Mouse (Mus musculus) thymus, postnatal 14 days (tissue): Measurements from ENCODE around the gene Gm609.

Experiments
- DNase-seq: peaks from one replicate; pipeline ENCODE4 v3.0.0; 2021

Gm609 gene

DNA sequence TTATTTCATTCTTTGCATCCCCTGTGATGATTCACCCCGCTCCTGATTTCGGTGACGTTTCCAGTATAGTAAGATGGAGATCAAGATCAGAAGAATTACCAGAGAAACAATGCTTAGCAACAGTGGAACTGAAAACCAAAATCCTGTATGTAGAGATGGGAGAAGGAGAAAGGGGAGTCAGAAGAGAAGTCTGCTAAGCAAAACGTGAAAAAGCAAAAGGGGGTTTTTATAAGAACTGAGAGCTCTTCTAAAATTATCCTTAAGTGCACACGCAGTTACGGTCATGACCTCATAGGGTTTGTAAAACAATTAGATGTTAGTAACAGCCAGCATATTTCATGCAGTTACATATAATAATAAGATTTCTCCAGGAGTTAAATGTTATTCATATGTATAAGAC, 100.5 kb downstream of the Gm609 start:
- no peak for DNase-seq

DNA sequence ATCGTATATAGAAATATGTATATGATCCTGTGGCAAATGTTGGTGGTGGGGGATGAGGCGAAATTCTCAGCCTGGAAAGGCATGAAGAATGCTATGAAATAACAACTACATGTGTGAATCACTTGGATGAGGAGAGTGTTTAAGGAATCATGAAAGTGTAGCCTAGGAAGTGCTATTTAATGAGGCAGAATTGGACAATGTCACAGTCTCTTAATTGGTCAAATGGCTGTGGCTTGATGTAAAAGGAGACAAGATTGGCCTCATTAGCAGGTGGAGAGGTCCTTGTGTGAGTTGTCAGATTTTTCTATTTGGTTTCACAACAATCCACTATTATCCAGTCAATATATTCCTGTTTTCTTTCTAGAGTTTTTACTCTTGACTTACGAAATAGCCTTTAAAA, 101.1 kb downstream of the Gm609 start:
- no peak for DNase-seq

DNA sequence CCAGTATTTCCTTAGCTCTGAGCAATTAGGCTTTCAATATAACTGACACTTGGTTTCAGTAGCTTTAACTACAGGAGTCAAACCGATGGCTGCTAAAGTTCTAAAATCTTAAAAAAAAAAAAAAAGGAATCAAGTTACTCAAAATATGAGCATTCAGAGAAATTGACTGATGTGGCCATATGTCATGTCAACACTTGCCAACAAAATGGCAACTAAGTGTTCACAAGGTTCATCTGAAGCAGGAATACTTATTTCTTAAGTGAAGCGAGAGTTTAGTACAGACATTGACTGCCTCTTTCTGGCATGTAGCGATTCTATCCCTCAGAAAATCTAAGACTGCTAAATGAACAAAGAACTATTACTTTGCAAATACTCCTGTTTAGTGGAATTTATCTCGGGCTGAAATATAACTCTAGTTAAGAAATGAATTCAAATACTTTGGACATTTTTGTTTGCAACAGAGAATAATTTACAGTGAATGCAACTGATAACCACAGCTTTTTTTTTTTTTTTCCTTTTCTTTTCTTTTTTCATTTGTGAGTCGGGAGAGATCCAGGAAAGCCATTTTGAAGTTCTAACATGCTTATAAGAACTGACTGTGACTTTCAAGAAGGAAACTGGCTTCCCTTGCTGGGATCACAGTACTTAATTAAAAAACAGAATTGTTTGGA, 102.3 kb downstream of the Gm609 start:
- DNase-seq: no peak

DNA sequence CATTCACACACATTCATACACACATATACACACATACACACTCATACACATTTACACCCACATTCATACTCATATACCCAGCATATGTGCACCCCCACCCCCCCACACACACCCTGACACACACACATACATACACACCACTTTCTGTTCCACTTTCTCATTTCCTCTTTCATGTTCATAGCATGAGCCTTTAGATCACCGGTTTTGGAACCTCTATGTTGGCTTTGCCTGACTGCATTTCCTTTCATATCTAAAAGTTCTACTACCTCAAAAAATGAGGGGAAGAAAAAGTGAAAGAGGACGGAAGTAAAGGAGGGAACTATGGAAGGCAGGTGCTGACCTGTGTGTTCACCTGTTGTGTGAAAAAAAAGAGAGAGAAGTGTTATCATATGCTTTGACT, 102.9 kb downstream of the Gm609 start:
- DNase-seq: peak; percentile 32

DNA sequence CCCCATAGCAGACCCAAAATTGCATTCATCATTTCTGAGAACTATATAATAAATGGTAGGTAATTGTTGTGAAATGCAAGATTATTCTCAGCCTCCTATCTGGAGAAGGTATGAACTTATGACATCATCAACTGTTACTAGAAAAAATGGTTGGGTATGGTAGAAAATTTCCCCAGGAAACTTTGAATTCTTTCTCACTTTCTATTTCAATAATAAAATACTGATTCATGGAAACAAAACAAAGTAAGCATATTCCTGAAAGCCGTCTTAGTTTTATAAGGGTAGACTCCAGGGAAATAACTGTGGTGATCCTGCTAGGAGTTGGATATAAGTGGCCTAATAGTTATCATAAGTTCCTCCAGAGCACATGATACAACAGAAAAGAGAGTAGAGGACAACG, 103.7 kb downstream of the Gm609 start:
- no peak for DNase-seq

DNA sequence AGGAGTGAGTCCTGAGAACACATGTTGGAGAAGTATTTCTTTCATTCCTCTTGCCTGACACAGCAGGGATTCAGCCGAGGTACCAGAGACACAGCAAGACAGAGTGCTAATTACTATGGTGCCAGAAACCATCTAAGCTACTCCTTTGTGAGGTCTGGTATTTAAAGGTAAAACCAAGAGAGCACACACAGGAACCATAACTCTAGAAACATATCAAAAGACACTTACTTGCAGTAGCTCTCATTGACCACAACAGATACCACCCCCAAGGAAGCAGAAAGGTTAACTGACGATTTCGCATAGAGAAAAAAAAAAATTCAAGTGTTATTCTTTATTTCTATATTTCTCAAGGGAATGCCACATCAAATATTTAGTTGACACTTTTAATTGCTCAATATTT, 111.0 kb downstream of the Gm609 start:
- DNase-seq: no peak

DNA sequence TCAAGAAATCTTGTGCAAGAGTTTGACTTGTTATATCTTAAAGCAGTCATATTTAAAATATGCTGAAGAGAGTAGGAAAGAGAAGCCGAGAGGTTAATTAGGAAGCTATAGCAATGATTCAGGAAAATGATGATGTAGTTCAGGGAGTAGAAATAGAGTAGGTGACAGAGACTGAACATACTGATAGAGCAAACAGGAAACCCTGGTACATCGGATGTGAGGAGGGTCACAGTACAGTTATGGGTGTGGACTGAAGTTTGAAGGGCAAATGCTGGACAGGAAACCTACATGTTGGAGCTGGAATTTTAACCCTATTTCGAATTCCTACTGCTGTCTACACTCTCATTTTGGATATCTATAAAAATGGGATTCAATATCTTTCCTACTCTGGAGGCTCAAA, 113.8 kb downstream of the Gm609 start:
- DNase-seq: no peak

DNA sequence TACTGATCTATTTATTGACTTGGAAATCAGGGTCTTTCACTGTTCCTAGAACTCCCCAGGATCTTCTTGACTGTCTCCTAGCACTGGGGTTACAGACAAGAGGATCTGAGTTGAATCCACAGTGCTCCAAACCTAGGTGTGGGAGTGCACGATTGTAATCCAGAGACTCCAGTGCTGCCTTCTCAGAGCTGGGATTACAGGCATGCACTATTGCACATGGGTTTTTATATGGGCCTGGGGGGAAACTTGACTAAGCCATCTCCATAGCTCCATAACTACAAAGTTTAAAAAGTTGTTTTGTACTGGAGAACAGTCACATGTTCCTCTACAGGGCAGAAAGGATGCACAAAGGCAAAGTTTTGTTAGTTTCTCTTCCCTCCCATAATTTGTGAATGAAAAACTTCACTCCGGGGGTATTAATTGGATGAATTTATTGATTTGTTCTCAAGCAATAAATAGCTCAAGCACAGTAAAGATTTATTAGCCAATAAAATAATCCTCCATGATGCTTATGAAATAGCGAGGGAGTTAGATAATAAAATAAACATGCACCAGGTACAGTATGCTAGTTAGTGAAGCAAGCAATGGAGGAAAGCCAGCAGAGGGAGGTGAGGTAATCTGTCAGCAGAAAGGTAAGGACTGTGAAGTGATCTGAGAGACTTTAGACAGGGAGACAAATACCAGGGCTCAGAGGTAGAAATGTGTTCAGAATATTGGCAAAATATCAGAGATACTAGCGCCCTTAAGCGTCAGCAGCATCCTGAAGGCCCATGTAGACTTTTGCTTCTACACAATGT, 114.4 kb downstream of the Gm609 start:
- DNase-seq: no peak

DNA sequence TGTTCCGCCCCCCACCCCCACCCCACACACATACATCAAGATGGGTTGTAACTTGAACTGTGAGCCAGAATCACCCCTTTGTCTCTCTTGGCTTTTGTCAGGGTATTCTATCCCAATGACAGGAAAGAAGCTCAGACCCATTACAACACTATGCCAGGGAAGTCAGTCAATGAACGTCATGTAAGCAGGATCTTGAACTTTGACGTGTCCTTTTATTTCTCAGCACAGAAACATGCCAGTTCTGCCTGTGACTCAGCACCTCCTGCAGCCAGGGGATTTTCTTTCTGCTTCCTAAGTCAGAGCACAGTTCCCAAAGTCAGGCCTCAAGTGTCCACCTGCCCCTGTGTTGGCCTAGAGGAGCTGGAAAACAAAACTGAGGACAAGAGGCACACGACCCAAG, 115.4 kb downstream of the Gm609 start:
- no peak for DNase-seq

DNA sequence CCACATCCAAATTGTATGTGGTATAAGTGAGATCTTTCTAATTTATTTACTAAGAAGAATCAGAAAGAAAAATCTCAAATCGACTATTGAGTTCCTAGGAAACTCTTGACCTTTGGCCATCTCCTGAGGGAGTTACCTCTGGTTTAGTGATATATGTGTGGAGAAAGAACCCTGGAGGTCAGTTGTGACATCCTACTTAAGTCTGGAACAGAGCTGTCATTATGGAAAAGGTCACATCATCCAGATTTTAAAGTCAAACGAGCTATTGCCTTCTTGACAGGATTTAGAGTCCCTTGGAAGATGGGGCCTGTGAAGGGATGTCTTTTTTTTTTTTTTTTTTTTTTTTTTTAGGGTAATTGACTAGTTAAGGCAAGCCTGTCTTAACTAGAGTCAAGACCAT, 116.0 kb downstream of the Gm609 start:
- DNase-seq: no peak

DNA sequence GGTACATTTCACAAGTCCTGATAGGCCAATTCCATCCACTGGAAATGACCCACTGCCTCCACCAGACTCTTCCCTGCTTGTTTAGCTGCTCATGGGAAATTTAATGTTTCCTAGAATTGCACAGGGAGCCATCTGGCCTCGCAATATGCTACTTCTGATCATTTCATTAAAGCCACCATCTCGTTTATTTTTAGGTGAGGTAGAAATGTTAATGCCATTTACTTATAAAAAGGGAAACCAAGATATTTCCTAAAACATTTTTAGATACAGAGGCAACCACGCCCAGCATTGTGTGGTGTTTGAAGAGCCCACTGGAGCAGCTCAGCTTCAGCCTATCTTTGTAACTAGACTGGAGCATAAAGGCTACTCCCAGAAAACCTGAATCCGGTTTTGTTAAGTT, 116.5 kb downstream of the Gm609 start:
- no peak for DNase-seq

DNA sequence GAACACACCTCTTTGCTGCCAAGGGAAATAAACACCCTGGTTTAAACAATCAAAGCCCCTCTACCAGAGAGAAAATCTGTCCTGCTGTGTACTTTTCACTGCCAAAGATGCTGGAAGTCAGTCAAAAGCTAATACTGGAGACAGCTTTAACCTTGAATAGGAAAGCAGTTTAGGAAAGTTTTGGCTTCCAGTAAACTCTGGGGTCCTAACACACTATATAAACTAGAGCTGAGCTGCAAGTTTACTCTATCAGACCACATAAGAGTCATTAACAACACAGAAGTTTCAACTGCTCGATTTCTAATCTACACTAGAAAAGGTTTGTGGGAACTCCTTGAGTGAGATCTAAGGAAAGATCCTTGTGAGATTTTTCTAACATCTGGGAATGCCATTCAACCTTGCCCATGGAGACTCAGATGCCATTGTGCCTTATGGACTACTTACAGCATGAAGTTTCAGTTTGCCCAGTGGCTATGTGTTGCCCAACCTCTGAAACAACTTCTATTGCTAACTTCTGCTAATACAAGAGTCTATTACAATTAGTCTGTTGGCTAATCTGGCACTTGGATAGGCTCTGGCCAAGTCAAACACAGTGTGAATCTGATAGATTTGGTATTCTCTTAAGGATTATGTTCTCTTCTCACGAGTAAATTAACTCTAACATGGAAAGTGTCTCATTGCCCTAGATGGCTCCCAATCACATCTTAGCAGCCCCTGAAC, 117.1 kb downstream of the Gm609 start:
- DNase-seq: no peak

DNA sequence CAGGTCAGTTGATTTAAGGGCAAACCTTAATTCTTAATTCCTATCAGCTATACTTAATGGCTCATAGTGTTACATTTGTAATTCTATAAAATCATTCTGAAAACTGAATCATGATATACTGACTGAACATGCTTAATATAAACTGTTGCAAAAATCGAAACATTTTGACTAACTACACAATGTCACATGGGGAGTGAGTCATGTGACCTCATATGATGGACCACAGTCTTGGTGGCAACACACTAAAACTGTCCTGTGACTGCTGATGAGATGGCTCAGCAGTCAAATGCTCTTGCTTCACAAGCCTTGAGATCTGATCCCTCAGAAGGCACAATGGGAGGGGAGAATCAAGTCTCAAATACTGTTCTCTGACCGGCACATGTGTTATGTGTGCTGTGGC, 118.7 kb downstream of the Gm609 start:
- no peak for DNase-seq

DNA sequence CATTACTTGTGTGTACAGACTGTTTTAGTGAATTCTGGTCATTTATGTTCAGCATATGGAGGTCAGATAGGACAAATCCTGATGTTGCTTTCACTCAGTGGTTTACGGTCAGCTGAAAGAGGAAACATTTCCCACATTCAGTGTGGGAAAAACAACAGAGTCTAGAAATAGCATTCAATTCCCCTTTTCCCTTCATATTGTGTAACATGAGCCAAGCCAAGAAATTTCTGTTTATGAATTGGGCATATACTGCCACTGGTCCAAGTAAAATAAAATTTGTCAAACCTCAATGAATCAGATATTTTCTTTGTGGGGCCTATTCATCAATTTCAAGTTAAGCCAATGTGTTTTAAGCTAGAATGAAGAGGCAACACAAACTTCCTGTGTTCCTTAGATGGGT, 121.7 kb downstream of the Gm609 start:
- DNase-seq: no peak

DNA sequence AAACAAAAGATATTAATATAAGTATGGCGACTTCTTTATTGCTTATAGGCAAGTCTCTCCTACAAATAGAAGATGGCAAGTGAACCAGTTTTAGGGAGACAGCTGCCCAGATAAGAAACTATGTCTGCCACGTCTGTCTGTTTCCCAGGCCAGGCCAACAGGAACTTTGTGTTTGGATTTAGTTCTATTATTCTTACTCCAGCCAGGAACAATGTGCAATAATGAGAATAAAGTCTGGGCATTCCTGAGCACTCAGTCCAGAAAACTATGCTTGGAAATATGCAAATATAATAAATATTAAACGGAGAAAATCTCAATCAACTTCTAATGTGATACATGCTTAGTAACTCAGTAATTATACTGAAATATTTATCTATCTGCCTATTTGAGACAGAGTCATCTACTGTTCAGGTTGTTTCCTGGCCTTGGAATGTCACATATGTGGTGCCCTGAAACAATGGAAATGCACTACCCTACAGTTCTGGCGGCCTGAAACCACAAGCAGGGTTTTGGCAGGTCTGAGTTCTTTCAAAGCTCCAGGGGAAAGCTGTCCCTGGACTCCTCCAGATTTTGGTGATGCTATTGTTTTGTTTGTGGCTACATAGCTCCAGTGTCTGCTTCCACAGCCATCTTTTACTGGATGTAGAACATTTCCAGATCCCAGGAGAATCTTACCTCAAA, 123.3 kb downstream of the Gm609 start:
- no peak for DNase-seq

DNA sequence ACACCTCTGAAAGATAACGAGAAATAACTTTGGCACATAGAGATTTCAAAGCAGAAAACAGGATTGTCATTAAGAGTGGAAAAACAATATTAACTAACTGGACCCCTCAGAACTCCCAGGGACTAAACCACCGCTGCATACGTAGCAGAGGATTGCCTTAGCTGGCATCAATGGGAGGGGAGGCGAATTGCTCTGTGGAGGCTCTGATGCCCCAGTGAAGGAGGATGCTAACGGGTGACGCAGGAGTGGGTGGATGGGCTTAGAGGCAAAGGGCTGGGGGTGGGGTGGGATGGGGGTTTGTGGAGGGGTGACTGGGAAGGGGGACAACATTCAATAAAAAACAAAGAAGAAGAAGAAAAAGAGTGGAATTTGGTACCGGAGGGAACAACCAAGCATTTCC, 126.7 kb downstream of the Gm609 start:
- DNase-seq: no peak

DNA sequence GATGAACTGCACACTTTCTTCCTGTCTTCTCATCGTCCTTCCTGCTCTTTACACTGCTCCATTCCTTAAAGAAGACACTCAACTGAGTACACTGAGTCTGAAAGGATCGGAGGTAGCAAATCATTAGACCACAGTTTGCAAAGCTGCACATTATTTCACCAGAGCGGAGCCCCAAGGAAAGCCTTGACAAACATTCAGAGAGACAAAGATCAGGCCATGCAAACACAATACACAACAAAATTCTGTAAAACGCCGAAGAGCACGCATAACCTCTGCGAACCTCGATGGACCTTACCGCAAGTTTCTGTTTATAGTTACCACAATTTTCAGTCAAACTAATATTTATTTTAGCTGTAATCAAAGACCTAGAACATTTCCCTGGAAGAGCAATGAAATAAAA, 127.4 kb downstream of the Gm609 start:
- DNase-seq: no peak

DNA sequence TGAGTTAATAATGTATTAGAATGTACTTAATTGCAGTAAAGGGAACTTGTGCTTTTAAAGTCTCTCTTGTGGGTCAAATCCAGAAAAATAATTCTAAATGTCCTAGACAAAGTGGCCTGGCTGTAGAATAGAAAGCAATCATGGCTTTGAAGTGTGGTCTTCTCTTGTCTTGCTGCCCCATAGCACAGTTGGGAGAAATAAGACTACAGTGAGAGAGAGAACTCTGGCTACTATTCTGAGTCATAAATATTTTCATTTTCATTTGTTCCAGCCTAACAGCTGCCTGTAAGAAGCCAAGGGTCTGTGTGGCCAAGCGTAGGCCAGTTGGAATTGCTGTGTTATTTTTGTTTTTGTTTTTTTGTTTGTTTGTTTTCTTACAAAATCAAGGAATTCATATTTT, 128.1 kb downstream of the Gm609 start:
- DNase-seq: no peak

DNA sequence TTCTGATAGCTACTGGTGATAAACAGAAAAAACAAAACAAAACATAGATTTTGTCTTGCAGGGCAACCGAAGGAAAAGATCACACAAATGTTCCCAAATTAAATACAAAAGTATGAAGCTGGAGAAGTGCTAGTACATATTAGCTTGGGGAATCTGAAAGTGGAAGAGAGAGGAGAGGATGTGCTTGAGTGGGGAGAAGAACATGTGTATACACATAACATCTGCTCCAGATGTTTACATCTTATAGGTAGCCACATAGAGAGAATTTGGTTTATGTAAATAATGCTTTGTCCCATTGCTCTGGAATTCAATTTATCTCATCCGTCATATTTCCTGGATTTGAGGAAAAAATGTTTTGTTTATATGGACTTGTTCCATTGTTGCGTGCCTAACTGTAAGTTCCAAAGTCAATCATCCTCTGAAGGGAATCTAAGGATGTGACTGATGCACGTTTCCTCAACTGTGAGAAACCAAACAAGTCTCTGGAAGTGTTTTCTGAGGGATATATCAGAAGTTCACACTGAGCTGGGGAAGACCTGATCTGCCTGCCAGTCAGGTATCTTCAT, 129.2 kb downstream of the Gm609 start:
- DNase-seq: no peak
